Mouse (Mus musculus) urinary bladder, postnatal 4 days (tissue): ENCODE results near the gene Commd7.
"Not testable (repeated sequence)": the region's sequence is repeated elsewhere in the genome, so short reads cannot be mapped to it uniquely, and the experiment has no call there.

ENCODE experiments used
- DNase-seq, 2 experiments: peaks; one replicate each; pipeline ENCODE4 v3.0.0; 2021 to 2022; ENCODE audit warnings: low spot score in 2 of 2

Commd7 gene

GRCm38 (mm10) chr2:153631976-153632870, at the start of gene Commd7:
TSS of gene Commd7 (minus strand) at chr2:153632781.
- DNase-seq = peak; percentile 78 to 85

GRCm38 (mm10) chr2:153679959-153680358, 47.4 kb upstream of the Commd7 start:
- no peak for DNase-seq

GRCm38 (mm10) chr2:153677550-153677949, 45.0 kb upstream of the Commd7 start:
- no peak for DNase-seq

- DNase-seq = no peak
Observed at GRCm38 (mm10) chr2:153676944-153677343, 44.4 kb upstream of the Commd7 start.

- not testable (repeated sequence) for DNase-seq
Observed at GRCm38 (mm10) chr2:153675364-153675763, 42.8 kb upstream of the Commd7 start.

GRCm38 (mm10) chr2:153672619-153673018, 40.0 kb upstream of the Commd7 start:
- no peak for DNase-seq

- no peak for DNase-seq
Observed at GRCm38 (mm10) chr2:153670111-153670510, 37.5 kb upstream of the Commd7 start.

GRCm38 (mm10) chr2:153668754-153669376, 36.3 kb upstream of the Commd7 start:
- no peak for DNase-seq

- no peak for DNase-seq
Observed at GRCm38 (mm10) chr2:153665401-153665800, 32.8 kb upstream of the Commd7 start.

- DNase-seq = no peak
Observed at GRCm38 (mm10) chr2:153660616-153661015, 28.0 kb upstream of the Commd7 start.

- DNase-seq = not testable (repeated sequence)
Observed at GRCm38 (mm10) chr2:153657659-153658058, 25.1 kb upstream of the Commd7 start.

- no peak for DNase-seq
Observed at GRCm38 (mm10) chr2:153651681-153652080, 19.1 kb upstream of the Commd7 start.

- no peak for DNase-seq
Observed at GRCm38 (mm10) chr2:153650014-153650687, 17.6 kb upstream of the Commd7 start.

GRCm38 (mm10) chr2:153649298-153650013, 16.9 kb upstream of the Commd7 start, which contains the start of gene Dnmt3b:
TSS of gene Dnmt3b (plus strand) at chr2:153649450.
- DNase-seq = peak; percentile 60 to 67

GRCm38 (mm10) chr2:153648773-153649297, 16.3 kb upstream of the Commd7 start:
- DNase-seq = no peak

- DNase-seq = no peak
Observed at GRCm38 (mm10) chr2:153642999-153643398, 10.4 kb upstream of the Commd7 start.

GRCm38 (mm10) chr2:153642496-153642895, 9.9 kb upstream of the Commd7 start:
- no peak for DNase-seq

GRCm38 (mm10) chr2:153638977-153639680, 6.5 kb upstream of the Commd7 start:
- DNase-seq = no peak

- no peak for DNase-seq
Observed at GRCm38 (mm10) chr2:153633259-153633658, 678 bp upstream of the Commd7 start.

GRCm38 (mm10) chr2:153632871-153633226, 268 bp upstream of the Commd7 start:
- no peak for DNase-seq

- no peak for DNase-seq
Observed at GRCm38 (mm10) chr2:153630950-153631349, 1.6 kb downstream of the Commd7 start.
